Mouse (Mus musculus): ENCODE data around the gene Phkb.

GRCm38 (mm10) chr8:85862381-85862780, 21.6 kb downstream of the Phkb start:
- TF ChIP-seq POLR2A (IDR thresholded peaks at IDR 0.05; ENCODE audit: low read depth, low read length) = no peak
- no peak for TF ChIP-seq CTCF (IDR thresholded peaks at IDR 0.05; ENCODE audit: extremely low read depth, insufficient read length, insufficient replicate concordance, low read depth, low read length)

Measured in small intestine, adult 2 months (tissue).